In the genomic region with DNA sequence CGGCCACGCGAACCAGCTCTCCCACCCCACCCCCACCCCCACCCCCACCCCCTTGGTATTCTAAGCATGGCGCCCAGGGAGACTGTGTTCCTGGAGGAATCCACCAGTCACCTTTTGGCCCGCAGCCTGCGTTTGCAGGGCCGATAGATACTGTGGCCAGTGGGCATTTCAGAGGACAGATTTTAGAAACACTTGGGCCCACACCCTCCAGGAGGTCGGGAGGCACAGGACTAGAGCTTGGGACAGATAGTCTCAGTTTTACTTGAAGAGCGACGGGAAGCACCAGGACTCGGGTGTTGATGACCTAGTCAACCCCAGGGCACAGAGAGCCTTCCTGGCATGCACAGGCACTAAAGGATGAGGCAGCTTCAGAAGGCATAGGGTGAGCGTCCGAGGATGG, we compare ENCODE assay signal across 18 mouse cellular contexts. TPM values are rescaled to one million over a fixed set of nuclear protein-coding genes. Genes with fewer than 3 reads are reported as not detected.
A peak's percentile ranks its signal among the peaks of the same experiment; 100 is the strongest.
DNase-seq lines count a peak whose midpoint lies in the region; ATAC-seq and TF ChIP-seq lines count a peak whose summit lies in the region.
"Had no signal": no experiment of that assay in that cellular context is flagged by ENCODE, and none has a peak within 500 bp of the region (broad histone marks: within the 10 kb centered on the region; RNA-seq: fewer than 3 reads in every experiment).

No protein-coding gene starts in this region.

- TF ChIP-seq EP300 in stomach, postnatal 0 days (optimal IDR thresholded peaks at IDR 0.05): no peak

- H3K9ac ChIP-seq in intestine, embryonic 15.5 days: no peak overlapping the region
- H3K9ac ChIP-seq in intestine, postnatal 0 days (ENCODE audit: low read depth, low read length): no peak overlapping the region
- H3K9ac ChIP-seq in stomach, embryonic 15.5 days: no peak overlapping the region
- no peak overlapping the region for H3K9ac ChIP-seq in stomach, postnatal 0 days (ENCODE audit: low read length)
- H3K9ac ChIP-seq: forebrain, postnatal 0 days; midbrain, embryonic 13.5 days had no signal

- 0 out of 2 replicates have a peak overlapping the region, but pooled peaks have one; percentile 4 for H3K4me2 ChIP-seq in intestine, embryonic 15.5 days (replicated peaks)
- H3K4me2 ChIP-seq in intestine, postnatal 0 days (replicated peaks; ENCODE audit: low read depth): no peak overlapping the region
- no peak overlapping the region for H3K4me2 ChIP-seq in stomach, embryonic 15.5 days
- no peak overlapping the region for H3K4me2 ChIP-seq in stomach, postnatal 0 days (replicated peaks; ENCODE audit: low read depth)
- H3K4me2 ChIP-seq: midbrain, embryonic 13.5 days had no signal

- H3K36me3 ChIP-seq in intestine, embryonic 15.5 days: 0 out of 2 replicates have a peak, but pooled peaks cover 4% of the 10 kb centered on the region
- H3K36me3 ChIP-seq in intestine, postnatal 0 days (ENCODE audit: control insufficient read depth, insufficient read depth): peaks cover 19% of the 10 kb centered on the region; the same call in 1 of the 2 replicates
- H3K36me3 ChIP-seq in stomach, embryonic 15.5 days: no peaks in the 10 kb centered on the region
- no peaks in the 10 kb centered on the region for H3K36me3 ChIP-seq in stomach, postnatal 0 days (ENCODE audit: control insufficient read depth, insufficient read depth, low read length)

- peaks cover 13% of the 10 kb centered on the region; the same call in 1 of the 2 replicates for H3K4me1 ChIP-seq in intestine, embryonic 15.5 days (replicated peaks)
- peaks cover 6% of the 10 kb centered on the region; the same call in 1 of the 2 replicates for H3K4me1 ChIP-seq in intestine, postnatal 0 days (replicated peaks; ENCODE audit: control insufficient read depth, insufficient read depth, low read length)
- H3K4me1 ChIP-seq in stomach, embryonic 15.5 days: peaks cover 15% of the 10 kb centered on the region; the same call in 1 of the 2 replicates
- 0 out of 2 replicates have a peak, but pooled peaks cover 3% of the 10 kb centered on the region for H3K4me1 ChIP-seq in stomach, postnatal 0 days (replicated peaks; ENCODE audit: control insufficient read depth, insufficient read depth)

- no peak for ATAC-seq in intestine, embryonic 15.5 days
- ATAC-seq in intestine, postnatal 0 days: no peak
- ATAC-seq in stomach, embryonic 15.5 days (ENCODE audit: insufficient read depth, low FRiP score, low read depth): no peak
- ATAC-seq in stomach, postnatal 0 days (ENCODE audit: low FRiP score, low TSS enrichment): no peak
- ATAC-seq: forebrain, postnatal 0 days; liver, embryonic 12.5 days had no signal

- no peak overlapping the region for H3K27ac ChIP-seq in intestine, embryonic 15.5 days
- no peak overlapping the region for H3K27ac ChIP-seq in intestine, postnatal 0 days (ENCODE audit: low read depth, low read length)
- peak overlapping the region; percentile 57; the same call in 1 of the 2 replicates for H3K27ac ChIP-seq in stomach, embryonic 15.5 days
- H3K27ac ChIP-seq in stomach, postnatal 0 days (replicated peaks): no peak overlapping the region
- H3K27ac ChIP-seq: heart, adult 2 months; hindbrain, postnatal 0 days; liver, embryonic 12.5 days; macrophage; midbrain, embryonic 13.5 days had no signal

- H3K9me3 ChIP-seq in intestine, embryonic 15.5 days: no peaks in the 10 kb centered on the region
- H3K9me3 ChIP-seq in intestine, postnatal 0 days (ENCODE audit: control insufficient read depth): no peaks in the 10 kb centered on the region
- no peaks in the 10 kb centered on the region for H3K9me3 ChIP-seq in stomach, embryonic 15.5 days
- H3K9me3 ChIP-seq in stomach, postnatal 0 days (ENCODE audit: control insufficient read depth, low read length): no peaks in the 10 kb centered on the region
- H3K9me3 ChIP-seq: liver, embryonic 12.5 days; midbrain, embryonic 13.5 days had no signal

- WGBS in intestine, embryonic 15.5 days: 47% methylated on average over 13 of the region's 13 CpGs
- 55% methylated on average over 13 of the region's 13 CpGs for WGBS in intestine, postnatal 0 days
- 52% methylated on average over 13 of the region's 13 CpGs for WGBS in stomach, embryonic 15.5 days
- WGBS in stomach, postnatal 0 days: 53% methylated on average over 13 of the region's 13 CpGs

- no peak for TF ChIP-seq CTCF in intestine, postnatal 0 days (IDR thresholded peaks at IDR 0.05; ENCODE audit: low read depth)
- TF ChIP-seq CTCF in stomach, postnatal 0 days (IDR thresholded peaks at IDR 0.05; ENCODE audit: low read depth): no peak

- no peaks in the 10 kb centered on the region for H3K27me3 ChIP-seq in intestine, embryonic 15.5 days (replicated peaks)
- H3K27me3 ChIP-seq in intestine, postnatal 0 days (replicated peaks; ENCODE audit: control insufficient read depth, insufficient read depth, low read length): no peaks in the 10 kb centered on the region
- no peaks in the 10 kb centered on the region for H3K27me3 ChIP-seq in stomach, embryonic 15.5 days (replicated peaks)
- H3K27me3 ChIP-seq in stomach, postnatal 0 days (ENCODE audit: control insufficient read depth, insufficient read depth, low read length): no peaks in the 10 kb centered on the region

- no peak for DNase-seq in stomach, postnatal 0 days (ENCODE audit: low spot score)
- peak; percentile 68 to 72 for DNase-seq in cerebellum, postnatal 10 days
- no peak for DNase-seq in urinary bladder, postnatal 10 days (ENCODE audit: low spot score)
- DNase-seq in layer of hippocampus, postnatal 10 days (ENCODE audit: low spot score in 2 of 2): no peak
- DNase-seq: adrenal gland, adult 2 months; embryo, embryonic 11 days; forebrain, postnatal 0 days; heart, postnatal 14 days; thymus, postnatal 25 days had no signal

- H3K4me3 ChIP-seq in intestine, embryonic 15.5 days (replicated peaks): no peak overlapping the region
- no peak overlapping the region for H3K4me3 ChIP-seq in intestine, postnatal 0 days (ENCODE audit: low read depth, low read length)
- H3K4me3 ChIP-seq in stomach, embryonic 15.5 days (replicated peaks): no peak overlapping the region
- H3K4me3 ChIP-seq in stomach, postnatal 0 days (ENCODE audit: low read depth, low read length): no peak overlapping the region
- H3K4me3 ChIP-seq: heart, adult 2 months; liver, embryonic 12.5 days; midbrain, embryonic 13.5 days; myocyte had no signal

RNA-seq across cellular contexts. Expression of a gene that starts 38.4 kb away (rescaled TPM):
- 174 and 190 TPM in 2 replicates for polyA plus RNA-seq in intestine, embryonic 15.5 days (2015; fragmentation: Nextera tagmentation; extraction: Ambion mirVana)
- 327 and 338 TPM in 2 replicates for polyA plus RNA-seq in intestine, postnatal 0 days (2015; fragmentation: Nextera tagmentation; extraction: Ambion mirVana)
- 62.6 and 85.6 TPM in 2 replicates for polyA plus RNA-seq in stomach, embryonic 15.5 days (2015; fragmentation: Nextera tagmentation; extraction: Ambion mirVana)
- 115 and 125 TPM in 2 replicates for polyA plus RNA-seq in stomach, postnatal 0 days (2015; fragmentation: Nextera tagmentation; extraction: Ambion mirVana)
- 100 to 1,000 TPM; 261 to 306 TPM for total RNA-seq in layer of hippocampus, postnatal 10 days (2021)

Comparison
In these comparisons a context has a peak if more than half of its experiments do, and no peak if none do; other contexts are left out.
1. DNase-seq: peak in cerebellum, postnatal 10 days (2 of 2); none in stomach, postnatal 0 days (single experiment), urinary bladder, postnatal 10 days (single experiment) and layer of hippocampus, postnatal 10 days (0 of 2).